Comparison of ENCODE assay signal across 7 mouse cellular contexts in the genomic region with DNA sequence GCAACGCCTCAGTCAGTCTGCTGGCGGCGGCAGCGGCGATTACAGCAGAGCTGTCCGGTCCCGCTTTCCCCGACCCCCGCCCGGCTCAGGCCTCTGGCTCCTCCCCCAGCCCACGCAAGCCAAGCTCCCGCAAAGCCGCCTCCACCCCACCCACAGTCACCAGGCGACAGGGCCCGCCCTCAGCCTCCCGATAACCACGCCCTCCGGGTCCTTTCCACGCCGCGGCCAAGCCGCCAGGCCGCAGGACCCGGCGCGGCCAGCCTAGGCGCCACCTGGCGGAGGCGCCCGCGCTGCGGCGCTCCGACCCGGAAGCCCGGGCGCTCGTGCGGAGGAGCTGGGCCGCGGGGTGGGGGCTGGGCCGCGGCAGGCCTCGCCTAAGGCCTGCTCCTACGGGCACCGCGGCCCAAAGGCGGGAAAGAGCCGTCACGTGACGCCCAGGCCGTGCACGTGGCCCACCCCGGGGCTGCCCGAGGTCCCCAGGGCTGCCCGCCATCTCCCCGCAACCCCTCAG. TPM values are rescaled to one million over a fixed set of nuclear protein-coding genes. Genes with fewer than 3 reads are reported as not detected.
DNase-seq lines count a peak whose midpoint lies in the region; ATAC-seq and TF ChIP-seq lines count a peak whose summit lies in the region.

No protein-coding gene starts in this region.

- H3K27ac ChIP-seq in heart, embryonic 12.5 days (ENCODE audit: poor library complexity, severe bottlenecking) = peak overlapping the region; percentile 35
- H3K27ac ChIP-seq in kidney, embryonic 15.5 days = peak overlapping the region; percentile 33; the same call in 1 of the 2 replicates
- peak overlapping the region; percentile 44; the same call in 1 of the 2 replicates for H3K27ac ChIP-seq in limb, embryonic 14.5 days (replicated peaks; ENCODE audit: low read depth, low read length)
- peak overlapping the region; percentile 67 for H3K27ac ChIP-seq in midbrain, embryonic 15.5 days

- 0 out of 2 replicates have a peak, but pooled peaks cover 5% of the 10 kb centered on the region for H3K36me3 ChIP-seq in heart, embryonic 12.5 days
- H3K36me3 ChIP-seq in kidney, embryonic 15.5 days = peaks cover 4% of the 10 kb centered on the region; the same call in 1 of the 2 replicates
- H3K36me3 ChIP-seq in limb, embryonic 14.5 days (ENCODE audit: control insufficient read depth, insufficient read depth, low read length) = no peaks in the 10 kb centered on the region
- no peaks in the 10 kb centered on the region for H3K36me3 ChIP-seq in midbrain, embryonic 15.5 days (replicated peaks)

- peak; percentile 100 for ATAC-seq in erythroid progenitor cell, adult 5-6 weeks (replicated peaks; ENCODE audit: low FRiP score, poor library complexity, severe bottlenecking)
- peak; percentile 91 for ATAC-seq in heart, embryonic 12.5 days (ENCODE audit: insufficient number of reproducible peaks, low FRiP score)
- ATAC-seq in kidney, embryonic 15.5 days (replicated peaks; ENCODE audit: low FRiP score) = peak; percentile 96
- peak; percentile 94 for ATAC-seq in limb, embryonic 14.5 days (ENCODE audit: low FRiP score, low read depth)
- ATAC-seq in midbrain, embryonic 15.5 days (replicated peaks) = peak; percentile 96

- peak overlapping the region; percentile 50 for H3K4me3 ChIP-seq in heart, embryonic 12.5 days
- H3K4me3 ChIP-seq in kidney, embryonic 15.5 days (replicated peaks) = peak overlapping the region; percentile 52
- peak overlapping the region; percentile 39 for H3K4me3 ChIP-seq in limb, embryonic 14.5 days (replicated peaks; ENCODE audit: low read length)
- peak overlapping the region; percentile 54 for H3K4me3 ChIP-seq in midbrain, embryonic 15.5 days

- WGBS in heart, embryonic 12.5 days = 5% methylated on average over 54 of the region's 57 CpGs
- 5% methylated on average over 57 of the region's 57 CpGs for WGBS in kidney, embryonic 15.5 days
- 7% methylated on average over 42 of the region's 57 CpGs for WGBS in limb, embryonic 14.5 days
- WGBS in midbrain, embryonic 15.5 days = 3% methylated on average over 55 of the region's 57 CpGs

- H3K9ac ChIP-seq in heart, embryonic 12.5 days = peak overlapping the region; percentile 61
- H3K9ac ChIP-seq in kidney, embryonic 15.5 days = peak overlapping the region; percentile 43
- H3K9ac ChIP-seq in limb, embryonic 14.5 days (ENCODE audit: low read depth, low read length, severe bottlenecking) = peak overlapping the region; percentile 59
- peak overlapping the region; percentile 40 for H3K9ac ChIP-seq in midbrain, embryonic 15.5 days

- no peak for TF ChIP-seq POLR2A in limb, embryonic 14.5 days (IDR thresholded peaks at IDR 0.05; ENCODE audit: borderline replicate concordance, extremely low read depth, insufficient read depth, insufficient read length)

- H3K9me3 ChIP-seq in heart, embryonic 12.5 days (replicated peaks) = peaks cover 12% of the 10 kb centered on the region
- H3K9me3 ChIP-seq in kidney, embryonic 15.5 days (replicated peaks) = peaks cover 12% of the 10 kb centered on the region
- H3K9me3 ChIP-seq in limb, embryonic 14.5 days (ENCODE audit: control insufficient read depth, low read length) = peaks cover 14% of the 10 kb centered on the region
- H3K9me3 ChIP-seq in midbrain, embryonic 15.5 days = peaks cover 4% of the 10 kb centered on the region; the same call in 1 of the 2 replicates

- DNase-seq in c-Kit-negative CD71-positive TER-119-positive erythroid progenitor cells, embryonic 14.5 days (ENCODE audit: low read depth, low spot score) = peak; percentile 74
- DNase-seq in limb, embryonic 14.5 days (ENCODE audit: low spot score) = peak; percentile 81
- DNase-seq in spleen, adult 18-20 months = peak; percentile 86

- H3K4me1 ChIP-seq in heart, embryonic 12.5 days (replicated peaks) = no peaks in the 10 kb centered on the region
- H3K4me1 ChIP-seq in kidney, embryonic 15.5 days = no peaks in the 10 kb centered on the region; the same call in 1 of the 2 replicates
- H3K4me1 ChIP-seq in limb, embryonic 14.5 days (ENCODE audit: control insufficient read depth, insufficient read depth, low read length) = no peaks in the 10 kb centered on the region
- H3K4me1 ChIP-seq in midbrain, embryonic 15.5 days = no peaks in the 10 kb centered on the region

- peak overlapping the region; percentile 65 for H3K4me2 ChIP-seq in heart, embryonic 12.5 days
- H3K4me2 ChIP-seq in kidney, embryonic 15.5 days = peak overlapping the region; percentile 68
- peak overlapping the region; percentile 49 for H3K4me2 ChIP-seq in limb, embryonic 14.5 days (replicated peaks; ENCODE audit: low read depth, low read length, severe bottlenecking)
- peak overlapping the region; percentile 60 for H3K4me2 ChIP-seq in midbrain, embryonic 15.5 days

- H3K27me3 ChIP-seq in heart, embryonic 12.5 days (replicated peaks) = no peaks in the 10 kb centered on the region
- 0 out of 2 replicates have a peak, but pooled peaks cover 3% of the 10 kb centered on the region for H3K27me3 ChIP-seq in kidney, embryonic 15.5 days
- no peaks in the 10 kb centered on the region for H3K27me3 ChIP-seq in limb, embryonic 14.5 days (ENCODE audit: control insufficient read depth, insufficient read depth, low read length)
- H3K27me3 ChIP-seq in midbrain, embryonic 15.5 days (replicated peaks) = no peaks in the 10 kb centered on the region

RNA-seq across cellular contexts. Expression of a gene that starts 0.7 kb away (rescaled TPM):
- not detected in 2 replicates for total RNA-seq in erythroid progenitor cell, adult 5-6 weeks (2015; ENCODE audit: low replicate concordance)
- total RNA-seq in erythroid progenitor cell, adult 5-6 weeks (2017; ENCODE audit: low replicate concordance) = not detected in 2 replicates
- polyA plus RNA-seq in heart, embryonic 12.5 days (2016; fragmentation: Nextera tagmentation; extraction: Ambion mirVana) = 0.33 TPM in 1 of 2 replicates, not detected in the other
- 0.12 and 0.27 TPM in 2 replicates for polyA plus RNA-seq in kidney, embryonic 15.5 days (2015; fragmentation: Nextera tagmentation; extraction: Ambion mirVana)
- 0.09 and 0.12 TPM in 2 replicates for polyA plus RNA-seq in limb, embryonic 14.5 days (2012; rRNA removed)
- 0.32 TPM in 1 of 2 replicates, not detected in the other for polyA plus RNA-seq in limb, embryonic 14.5 days (2014; fragmentation: Nextera tagmentation; extraction: Ambion mirVana)
- 0.37 and 0.43 TPM in 2 replicates for polyA plus RNA-seq in midbrain, embryonic 15.5 days (2015; fragmentation: Nextera tagmentation; extraction: Ambion mirVana)

Comparison
In these comparisons a context has a peak if more than half of its experiments do, and no peak if none do; other contexts are left out.
1. Peak in every context shown above with its lines: DNase-seq, ATAC-seq, H3K4me3 ChIP-seq and H3K27ac ChIP-seq.